Mouse (Mus musculus): ENCODE data around the gene Tmem120b. TPM values are rescaled to one million over a fixed set of nuclear protein-coding genes. Genes with fewer than 3 reads are reported as not detected.

Gene Tmem120b
- total and polyA plus RNA-seq, 3 experiments = 0.53 to 0.93 TPM; not detected in 1

- Histone ChIP-seq H3K36me3 (replicated peaks) (no peaks in the 10 kb centered on the region), H3K4me3 (ENCODE audit: low read depth, low read length) (no peak overlapping the region), H3K4me1 (ENCODE audit: insufficient read depth, low read depth, low read length) (peaks cover 11% of the 10 kb centered on the region), H3K9me3 (replicated peaks) (no peaks in the 10 kb centered on the region), H3K27me3 (ENCODE audit: insufficient read depth, low read length) (peaks cover 31% of the 10 kb centered on the region)
- DNase-seq (ENCODE audit: low spot score) (no peak), ATAC-seq (ENCODE audit: extremely low read depth, insufficient number of reproducible peaks, low FRiP score, poor library complexity, severe bottlenecking) (no peak)
- TF ChIP-seq TAL1 (conservative IDR thresholded peaks at IDR 0.05; ENCODE audit: low read depth, low read length) (no peak), CTCF (IDR thresholded peaks at IDR 0.05; ENCODE audit: low read depth, low read length) (peak; percentile 25; the same call in 1 of the 2 replicates), GATA1 (IDR thresholded peaks at IDR 0.05; ENCODE audit: borderline replicate concordance, low read length) (no peak), GATA2 (IDR thresholded peaks at IDR 0.05; ENCODE audit: borderline replicate concordance, low read depth, low read length) (no peak), POLR2AphosphoS5 (IDR thresholded peaks at IDR 0.05; ENCODE audit: insufficient replicate concordance, low read depth, low read length) (no peak)
Measured at GRCm38 (mm10) chr5:123045561-123046295, 22.5 kb upstream of the Tmem120b start.

- Histone ChIP-seq H3K4me1 (ENCODE audit: insufficient read depth, low read depth, low read length) (peaks cover 5% of the 10 kb centered on the region), H3K36me3 (replicated peaks) (no peaks in the 10 kb centered on the region), H3K9me3 (replicated peaks) (peaks cover 2% of the 10 kb centered on the region; the same call in 1 of the 2 replicates), H3K4me3 (ENCODE audit: low read depth, low read length) (no peak within 1 kb of the TSS), H3K27me3 (ENCODE audit: insufficient read depth, low read length) (peaks cover 29% of the 10 kb centered on the region)
- TF ChIP-seq GATA2 (IDR thresholded peaks at IDR 0.05; ENCODE audit: borderline replicate concordance, low read depth, low read length) (no peak), TAL1 (conservative IDR thresholded peaks at IDR 0.05; ENCODE audit: low read depth, low read length) (no peak), CTCF (IDR thresholded peaks at IDR 0.05; ENCODE audit: low read depth, low read length) (no peak), POLR2AphosphoS5 (IDR thresholded peaks at IDR 0.05; ENCODE audit: insufficient replicate concordance, low read depth, low read length) (no peak), GATA1 (IDR thresholded peaks at IDR 0.05; ENCODE audit: borderline replicate concordance, low read length) (no peak)
- DNase-seq (ENCODE audit: low spot score) (no peak), ATAC-seq (ENCODE audit: extremely low read depth, insufficient number of reproducible peaks, low FRiP score, poor library complexity, severe bottlenecking) (no peak)
Measured at GRCm38 (mm10) chr5:123046916-123047315, 21.3 kb upstream of the Tmem120b start, which contains the start of gene Morn3. Gene Morn3 (minus strand): TSS chr5:123047016.

GRCm38 (mm10) chr5:123049271-123049670 lies 18.9 kb upstream of the Tmem120b start:
- peaks cover 5% of the 10 kb centered on the region for H3K4me1 ChIP-seq (ENCODE audit: insufficient read depth, low read depth, low read length)
- ATAC-seq (ENCODE audit: extremely low read depth, insufficient number of reproducible peaks, low FRiP score, poor library complexity, severe bottlenecking) (no peak), DNase-seq (ENCODE audit: low spot score) (no peak)
- H3K36me3 ChIP-seq (replicated peaks) = no peaks in the 10 kb centered on the region
- peaks cover 31% of the 10 kb centered on the region for H3K27me3 ChIP-seq (ENCODE audit: insufficient read depth, low read length)
- peaks cover 4% of the 10 kb centered on the region; the same call in 1 of the 2 replicates for H3K9me3 ChIP-seq (replicated peaks)
- no peak overlapping the region for H3K4me3 ChIP-seq (ENCODE audit: low read depth, low read length)
- no peak for TF ChIP-seq POLR2AphosphoS5 (IDR thresholded peaks at IDR 0.05; ENCODE audit: insufficient replicate concordance, low read depth, low read length)
- no peak for TF ChIP-seq GATA2 (IDR thresholded peaks at IDR 0.05; ENCODE audit: borderline replicate concordance, low read depth, low read length)
- TF ChIP-seq TAL1 (conservative IDR thresholded peaks at IDR 0.05; ENCODE audit: low read depth, low read length) = no peak
- no peak for TF ChIP-seq CTCF (IDR thresholded peaks at IDR 0.05; ENCODE audit: low read depth, low read length)
- TF ChIP-seq GATA1 (IDR thresholded peaks at IDR 0.05; ENCODE audit: borderline replicate concordance, low read length) = no peak

DNA sequence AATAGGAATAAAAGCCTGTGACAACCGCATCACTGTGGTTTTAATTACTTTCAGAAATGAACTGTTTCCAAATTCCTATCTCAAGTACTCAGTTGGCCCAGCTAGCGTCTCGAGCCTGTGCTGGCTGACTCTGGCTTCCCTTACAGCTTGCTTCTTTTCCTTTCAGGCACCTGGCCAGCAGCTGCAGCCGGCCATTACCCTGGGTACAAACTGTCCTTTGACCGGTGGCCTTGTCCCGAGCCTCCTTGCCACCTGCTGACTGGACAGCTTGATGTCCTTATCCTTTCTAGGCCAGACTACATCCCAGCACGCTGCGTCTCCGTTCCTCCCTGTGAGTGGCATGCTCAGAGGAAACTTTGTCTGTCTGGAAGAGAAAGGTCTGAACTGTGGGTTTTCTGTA lies 17.3 kb upstream of the Tmem120b start:
- ATAC-seq (ENCODE audit: extremely low read depth, insufficient number of reproducible peaks, low FRiP score, poor library complexity, severe bottlenecking) = no peak
- no peak overlapping the region for H3K4me3 ChIP-seq (ENCODE audit: low read depth, low read length)
- H3K4me1 ChIP-seq (ENCODE audit: insufficient read depth, low read depth, low read length) = peaks cover 5% of the 10 kb centered on the region
- peaks cover 32% of the 10 kb centered on the region for H3K27me3 ChIP-seq (ENCODE audit: insufficient read depth, low read length)
- no peaks in the 10 kb centered on the region for H3K36me3 ChIP-seq (replicated peaks)
- H3K9me3 ChIP-seq (replicated peaks) = peaks cover 4% of the 10 kb centered on the region; the same call in 1 of the 2 replicates
- no peak for DNase-seq (ENCODE audit: low spot score)
- TF ChIP-seq GATA1 (IDR thresholded peaks at IDR 0.05; ENCODE audit: borderline replicate concordance, low read length) = no peak

DNA sequence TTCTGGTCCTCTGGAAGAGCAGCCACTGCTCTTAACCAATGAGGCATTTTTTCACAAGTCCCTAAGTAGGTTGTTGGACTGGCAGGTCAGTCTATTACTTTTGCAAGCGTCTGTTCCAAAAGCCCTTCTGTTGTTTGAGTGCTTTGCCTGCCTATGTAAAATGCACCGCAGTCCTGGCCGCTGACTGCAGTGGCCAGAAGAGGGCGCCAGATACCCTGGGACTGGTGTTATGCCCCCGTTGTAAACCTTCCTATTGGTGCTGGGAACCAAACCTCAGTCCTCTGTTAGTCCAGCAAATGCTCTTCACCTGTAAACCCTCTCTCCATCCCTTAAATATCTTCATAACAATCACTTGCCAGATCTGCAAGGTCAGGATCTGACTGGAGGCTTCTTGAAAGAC lies 16.5 kb upstream of the Tmem120b start:
- no peaks in the 10 kb centered on the region for H3K36me3 ChIP-seq (replicated peaks)
- H3K4me3 ChIP-seq (ENCODE audit: low read depth, low read length) = no peak overlapping the region
- peaks cover 4% of the 10 kb centered on the region; the same call in 1 of the 2 replicates for H3K9me3 ChIP-seq (replicated peaks)
- no peak for DNase-seq (ENCODE audit: low spot score)
- no peak for ATAC-seq (ENCODE audit: extremely low read depth, insufficient number of reproducible peaks, low FRiP score, poor library complexity, severe bottlenecking)
- H3K4me1 ChIP-seq (ENCODE audit: insufficient read depth, low read depth, low read length) = peaks cover 5% of the 10 kb centered on the region
- peaks cover 24% of the 10 kb centered on the region for H3K27me3 ChIP-seq (ENCODE audit: insufficient read depth, low read length)
- no peak for TF ChIP-seq POLR2AphosphoS5 (IDR thresholded peaks at IDR 0.05; ENCODE audit: insufficient replicate concordance, low read depth, low read length)
- TF ChIP-seq CTCF (IDR thresholded peaks at IDR 0.05; ENCODE audit: low read depth, low read length) = no peak

- DNase-seq (ENCODE audit: low spot score) = peak; percentile 86
- Histone ChIP-seq H3K9me3 (replicated peaks) (no peaks in the 10 kb centered on the region), H3K4me3 (ENCODE audit: low read depth, low read length) (peak overlapping the region; percentile 66), H3K36me3 (replicated peaks) (no peaks in the 10 kb centered on the region), H3K27me3 (ENCODE audit: insufficient read depth, low read length) (peaks cover 3% of the 10 kb centered on the region; the same call in 1 of the 2 replicates), H3K4me1 (ENCODE audit: insufficient read depth, low read depth, low read length) (peaks cover 25% of the 10 kb centered on the region)
- peak; percentile 94 for ATAC-seq (ENCODE audit: extremely low read depth, insufficient number of reproducible peaks, low FRiP score, poor library complexity, severe bottlenecking)
- TF ChIP-seq CTCF (IDR thresholded peaks at IDR 0.05; ENCODE audit: low read depth, low read length) = no peak
- no peak for TF ChIP-seq GATA1 (IDR thresholded peaks at IDR 0.05; ENCODE audit: borderline replicate concordance, low read length)
- no peak for TF ChIP-seq TAL1 (conservative IDR thresholded peaks at IDR 0.05; ENCODE audit: low read depth, low read length)
- no peak for TF ChIP-seq POLR2AphosphoS5 (IDR thresholded peaks at IDR 0.05; ENCODE audit: insufficient replicate concordance, low read depth, low read length)
- no peak for TF ChIP-seq GATA2 (IDR thresholded peaks at IDR 0.05; ENCODE audit: borderline replicate concordance, low read depth, low read length)
Measured at GRCm38 (mm10) chr5:123057366-123058250, 10.6 kb upstream of the Tmem120b start.

Measured in G1E (cell line).